Mouse (Mus musculus): Measurements from ENCODE around the gene Slc27a4. TPM values are rescaled to one million over a fixed set of nuclear protein-coding genes. Genes with fewer than 3 reads are reported as not detected.
"Not testable (repeated sequence)": the region's sequence is repeated elsewhere in the genome, so short reads cannot be mapped to it uniquely, and the experiment has no call there.

The Slc27a4 gene
- total RNA-seq (2021), result 10 to 100 TPM; 69.6 to 70.5 TPM

GRCm38 (mm10) chr2:29802075-29802826 lies at the start of gene Slc27a4:
Gene Slc27a4 (plus strand): TSS chr2:29802634.
- DNase-seq, result peak; percentile 95 to 96

- DNase-seq, result no peak
These were observed 46.7 kb upstream of the Slc27a4 start for GRCm38 (mm10) chr2:29755693-29756092.

- peak; percentile 44 to 54 for DNase-seq
These were observed 37.6 kb upstream of the Slc27a4 start for GRCm38 (mm10) chr2:29764831-29765230.

- DNase-seq, result no peak
These were observed 34.3 kb upstream of the Slc27a4 start for GRCm38 (mm10) chr2:29767976-29768709.

GRCm38 (mm10) chr2:29768901-29769300 lies 33.5 kb upstream of the Slc27a4 start:
- no peak for DNase-seq

GRCm38 (mm10) chr2:29770162-29770561 lies 32.3 kb upstream of the Slc27a4 start:
- no peak for DNase-seq

GRCm38 (mm10) chr2:29771611-29772461 lies 30.6 kb upstream of the Slc27a4 start:
- DNase-seq, result no peak

GRCm38 (mm10) chr2:29773323-29773722 lies 29.1 kb upstream of the Slc27a4 start:
- no peak for DNase-seq

GRCm38 (mm10) chr2:29781256-29781655 lies 21.2 kb upstream of the Slc27a4 start:
- DNase-seq, result not testable (repeated sequence)

GRCm38 (mm10) chr2:29784290-29784689 lies 18.1 kb upstream of the Slc27a4 start:
- no peak for DNase-seq

GRCm38 (mm10) chr2:29787104-29787917 lies 15.1 kb upstream of the Slc27a4 start, which contains the start of gene Coq4:
Gene Coq4 (plus strand): TSS chr2:29787493.
- peak; percentile 89 to 90 for DNase-seq

GRCm38 (mm10) chr2:29787937-29788681 lies 14.3 kb upstream of the Slc27a4 start, which contains the start of gene Trub2:
Gene Trub2 (minus strand): TSS chr2:29788502.
- peak; percentile 88 to 89 for DNase-seq

GRCm38 (mm10) chr2:29792772-29793487 lies 9.5 kb upstream of the Slc27a4 start:
- no peak for DNase-seq

- DNase-seq, result no peak
These were observed 380 bp downstream of the Slc27a4 start for GRCm38 (mm10) chr2:29802827-29803201.

- no peak for DNase-seq
These were observed 982 bp downstream of the Slc27a4 start for GRCm38 (mm10) chr2:29803400-29803831.

GRCm38 (mm10) chr2:29815678-29816371 lies 13.4 kb downstream of the Slc27a4 start:
- DNase-seq, result no peak

- DNase-seq, result peak; percentile 83 to 86
These were observed 15.2 kb downstream of the Slc27a4 start for GRCm38 (mm10) chr2:29817426-29818232.

- no peak for DNase-seq
These were observed 16.9 kb downstream of the Slc27a4 start for GRCm38 (mm10) chr2:29819363-29819762.
